Mouse (Mus musculus) ES-Bruce4 (cell line): ENCODE data around the gene Tgfbr2.

Experiments
- CTCF ChIP-seq: IDR thresholded peaks from one replicate; pipeline ENCODE4 v1.8.1; 2011; ENCODE audit warnings: low read depth, low read length
- EP300 ChIP-seq: IDR thresholded peaks from 2 replicates; pipeline ENCODE4 v1.6.1; 2011; ENCODE audit warnings: low read depth, low read length; ENCODE audit not compliant: insufficient read depth
- POLR2A ChIP-seq: IDR thresholded peaks from one replicate; pipeline ENCODE4 v1.8.1; 2011; ENCODE audit warnings: low read length; ENCODE audit not compliant: insufficient read depth

DNA sequence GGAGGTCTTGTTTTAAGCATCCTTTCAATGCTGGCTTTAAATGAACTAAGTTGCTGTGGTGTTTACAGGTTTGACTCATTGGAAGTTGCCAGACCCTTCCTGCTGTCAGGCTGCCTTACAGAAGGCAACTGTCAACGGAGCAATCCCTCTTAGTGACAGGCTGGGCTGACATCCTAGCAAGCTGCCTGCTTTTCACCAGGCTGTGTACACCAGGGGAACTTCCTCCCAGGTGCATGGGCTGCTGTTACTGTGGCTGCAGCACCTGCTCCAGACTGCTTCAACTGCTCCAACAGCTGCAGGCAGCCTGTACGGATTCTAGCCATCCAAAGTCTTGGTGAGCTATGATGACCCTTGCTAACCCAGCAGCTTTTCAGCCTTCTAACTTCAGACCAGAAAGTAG, 98.2 kb downstream of the Tgfbr2 start:
- no peak for TF ChIP-seq POLR2A
- no peak for TF ChIP-seq CTCF
- TF ChIP-seq EP300: no peak
